Mouse (Mus musculus): ENCODE results near the gene Gm49630. TPM values are rescaled to one million over a fixed set of nuclear protein-coding genes. Genes with fewer than 3 reads are reported as not detected.
"Not testable (repeated sequence)": the region's sequence is repeated elsewhere in the genome, so short reads cannot be mapped to it uniquely, and the experiment has no call there.

Gene Gm49630
- polyA plus RNA-seq, 1 experiment, result not detected

DNA sequence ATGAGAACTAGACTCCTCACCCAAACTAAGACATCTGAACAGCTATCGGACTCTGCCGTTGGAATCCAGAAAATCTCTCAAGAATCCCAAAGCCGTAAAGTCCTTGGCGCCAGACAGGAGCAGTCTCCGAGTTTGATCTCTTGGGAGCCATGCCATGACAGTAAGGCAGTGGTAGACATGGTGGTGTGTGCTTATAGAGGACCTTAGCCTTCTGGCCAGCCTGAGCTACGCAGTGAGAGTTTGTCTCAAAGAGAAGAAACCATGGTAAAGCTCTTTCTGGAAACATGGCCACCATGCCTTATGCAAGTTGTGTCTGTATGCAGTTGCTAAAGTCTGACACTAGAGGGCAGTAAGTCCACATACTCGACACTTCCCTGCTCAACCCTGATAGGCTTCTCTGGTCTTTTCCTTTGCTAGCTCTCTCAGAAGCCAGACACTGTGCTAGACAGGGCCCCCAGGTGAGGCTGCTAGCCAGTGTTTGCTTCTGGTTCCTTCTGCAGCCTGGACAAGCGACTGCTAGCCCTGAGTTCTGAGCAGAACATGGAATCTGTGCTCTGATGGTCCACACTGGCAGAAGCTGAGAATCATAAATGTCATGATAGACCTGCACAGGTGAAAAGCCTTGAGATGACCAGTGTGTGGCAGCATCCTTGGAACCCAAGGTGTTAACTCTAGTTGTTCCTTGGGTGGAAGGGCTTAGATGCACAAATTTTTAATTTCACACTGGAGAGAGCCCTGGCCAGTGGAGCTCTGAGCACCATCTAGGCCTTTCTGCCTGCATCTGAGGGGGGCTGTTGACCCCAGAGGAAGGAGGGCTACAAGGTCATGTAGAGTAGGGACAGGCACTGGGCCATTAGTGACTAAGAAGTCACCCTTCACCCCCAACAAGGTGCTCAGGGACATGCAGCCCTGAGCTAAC lies 65.2 kb downstream of the Gm49630 start:
- not testable (repeated sequence) for H3ac ChIP-seq (ENCODE audit: control insufficient read depth, insufficient read length, low read depth); H3K36me3 ChIP-seq (ENCODE audit: control insufficient read depth, insufficient read depth); H3K79me2 ChIP-seq (ENCODE audit: control insufficient read depth, insufficient read depth); H3K27me3 ChIP-seq (ENCODE audit: control insufficient read depth, insufficient read depth, insufficient read length); H3K4me3 ChIP-seq (ENCODE audit: insufficient read depth, poor library complexity, severe bottlenecking); H3K79me3 ChIP-seq (ENCODE audit: low read depth)

Other genes with a start within 250 kb of the Gm49630 start
- 28.2 TPM for gene Rps6ka2, start 201.9 kb downstream of the Gm49630 start, polyA plus RNA-seq (2012; fragmentation: generic; extraction: Trizol)
- gene Tcp10a, start 47.3 kb downstream of the Gm49630 start, polyA plus RNA-seq (2012; fragmentation: generic; extraction: Trizol), result not detected
- not detected for gene Ttll2, start 19.3 kb downstream of the Gm49630 start, polyA plus RNA-seq (2012; fragmentation: generic; extraction: Trizol)
- gene Unc93a2, start 13.5 kb upstream of the Gm49630 start, polyA plus RNA-seq (2012; fragmentation: generic; extraction: Trizol), result not detected

All from C2C12 (cell line).